Mouse (Mus musculus) G1E-ER4 (cell line): Measurements from ENCODE around the gene Rnd2. TPM values are rescaled to one million over a fixed set of nuclear protein-coding genes. Genes with fewer than 3 reads are reported as not detected.

Experiments used
- GATA1 ChIP-seq: IDR thresholded peaks from one replicate; pipeline ENCODE4 v1.8.0; 2012; ENCODE audit warnings: low read length, inconsistent platforms
- polyA plus RNA-seq: library from polyadenylated mRNA; stranded (reverse); fragments of >175 nt; gene quantifications from 2 replicates; pipeline ENCODE4 v1.2.3, GENCODE M21; 2012

The Rnd2 gene
- 33.7 and 44.8 TPM in 2 replicates for polyA plus RNA-seq

DNA sequence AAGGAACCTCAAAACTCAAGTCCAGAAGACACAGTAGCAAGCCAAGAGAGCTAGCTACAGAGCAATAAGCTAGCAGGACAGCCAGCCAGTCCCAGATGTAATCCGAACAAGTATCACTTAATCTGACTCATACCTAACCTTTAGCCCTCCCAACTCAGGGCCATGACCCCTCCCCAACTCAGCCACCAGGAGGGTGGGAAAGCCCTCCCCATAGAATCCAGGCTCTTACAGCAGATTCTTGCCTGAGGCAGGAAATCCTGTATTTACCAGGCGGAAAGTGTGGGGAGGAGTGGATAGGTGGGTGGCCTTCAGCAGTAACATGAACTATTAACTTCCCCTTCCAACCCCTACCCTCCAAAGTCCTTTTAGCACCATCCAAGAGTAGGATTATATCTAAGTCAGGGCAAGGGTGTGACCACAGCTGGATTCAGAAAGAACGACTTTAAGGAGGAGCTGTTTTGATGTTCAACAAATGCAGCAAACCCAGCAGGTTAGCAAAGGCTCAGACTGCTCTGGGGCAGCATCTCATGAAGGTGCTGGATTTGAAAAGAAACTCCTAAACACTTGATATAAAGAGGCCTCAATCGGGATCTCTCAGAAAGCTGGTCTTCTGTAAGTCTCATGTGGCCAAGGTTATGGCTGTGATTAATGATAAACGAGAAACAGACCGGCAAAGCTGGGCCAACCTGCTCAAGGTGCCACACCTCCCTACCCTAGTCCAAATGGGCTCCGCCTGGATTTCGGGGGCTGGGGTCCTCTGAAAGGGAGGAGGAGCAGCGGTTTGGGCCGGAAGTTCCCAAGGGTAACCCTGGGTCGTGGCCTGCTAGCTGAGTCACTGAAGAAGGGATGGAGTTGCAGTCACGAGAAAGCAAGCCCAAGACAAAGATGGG is at the start of gene Rnd2:
Gene Rnd2, plus strand, starts transcription at position 789 of the 890 bp plus-strand sequence.
- TF ChIP-seq GATA1: no peak

DNA sequence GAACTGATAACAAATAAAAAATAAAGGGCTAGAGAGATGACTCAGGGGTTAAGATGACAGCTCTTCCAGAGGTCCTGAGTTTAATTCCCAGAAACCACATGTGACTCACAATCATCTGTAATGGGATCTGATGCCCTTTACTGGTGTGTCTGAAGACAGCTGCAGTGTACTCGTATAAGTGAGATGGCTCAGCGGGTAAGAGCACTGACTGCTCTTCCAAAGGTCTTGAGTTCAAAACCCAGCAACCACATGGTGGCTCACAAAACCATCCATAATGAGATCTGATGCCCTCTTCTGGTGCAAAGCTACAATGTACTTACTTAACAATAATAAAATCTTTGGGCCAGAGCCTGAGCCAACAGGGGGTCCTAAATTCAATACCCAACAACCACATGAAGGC is 49.5 kb upstream of the Rnd2 start:
- TF ChIP-seq GATA1: no peak

DNA sequence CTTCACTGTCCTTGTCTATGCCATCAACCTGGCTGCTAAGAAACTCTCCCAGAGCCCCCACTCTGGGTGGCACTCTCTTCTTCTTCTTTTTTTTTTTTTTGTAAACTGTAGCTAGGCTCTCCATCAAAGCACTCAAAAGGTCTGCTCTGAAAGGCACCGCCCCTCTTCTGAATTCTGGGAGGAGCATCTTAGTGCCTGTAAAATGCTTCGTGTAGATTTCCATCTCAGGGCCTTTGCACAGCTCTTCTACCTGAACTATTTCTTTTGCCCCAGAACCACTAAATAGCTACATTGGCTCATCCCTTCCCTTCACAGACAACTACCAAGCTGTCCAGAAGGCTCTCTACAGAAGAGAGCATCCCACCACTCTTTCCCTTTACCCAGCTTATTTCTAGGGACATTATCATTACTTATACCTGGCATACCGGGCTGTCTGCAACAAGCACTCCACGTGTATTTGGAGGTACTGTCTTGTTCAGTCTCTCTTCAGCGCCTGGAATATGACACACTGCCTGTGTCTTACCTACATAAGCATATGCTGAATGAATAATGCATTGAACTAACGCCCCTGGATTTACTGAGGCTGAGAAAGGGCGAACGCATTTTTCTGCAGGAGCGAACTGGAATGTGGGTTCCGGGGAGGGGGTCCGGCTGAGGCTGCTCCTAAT is 48.2 kb upstream of the Rnd2 start:
- no peak for TF ChIP-seq GATA1

DNA sequence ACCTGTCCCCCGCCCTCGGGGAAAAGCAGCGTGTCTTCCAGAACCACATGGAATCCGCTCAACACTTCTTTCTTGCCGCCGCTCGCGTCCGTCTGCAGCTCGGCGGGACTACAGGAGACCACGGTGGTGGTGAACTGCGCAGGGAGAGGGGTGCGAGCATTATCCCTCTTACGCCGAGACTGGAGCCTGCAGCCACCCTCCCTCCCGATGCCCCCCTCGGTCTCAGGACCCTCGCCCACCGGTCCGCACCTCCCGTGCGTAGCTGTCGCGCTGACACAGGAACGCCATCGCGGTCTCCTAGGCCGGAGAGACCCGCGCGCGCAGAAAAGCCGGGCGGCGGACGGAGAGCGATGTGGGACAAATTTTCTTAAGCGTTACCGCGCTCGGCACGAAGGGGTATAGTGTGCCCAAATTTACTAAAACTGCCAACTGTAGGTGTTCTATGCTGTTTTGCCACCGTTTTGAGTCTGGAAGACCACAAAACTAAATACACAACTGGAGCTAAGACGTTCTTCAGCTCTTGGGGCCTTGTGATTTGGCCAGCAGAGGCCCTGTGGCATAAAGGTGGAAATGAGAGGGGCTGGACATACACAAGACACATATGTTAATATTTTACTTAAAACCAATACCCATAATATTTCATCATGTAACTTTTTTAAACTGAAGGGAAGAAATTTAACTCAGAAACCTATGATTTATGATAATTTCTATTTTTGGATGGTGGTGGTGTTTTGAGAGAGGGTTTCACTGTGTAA is 47.5 kb upstream of the Rnd2 start, which contains the start of gene Aarsd1:
Gene Aarsd1, minus strand, starts transcription at position 515 of the 755 bp plus-strand sequence.
- TF ChIP-seq GATA1: no peak

DNA sequence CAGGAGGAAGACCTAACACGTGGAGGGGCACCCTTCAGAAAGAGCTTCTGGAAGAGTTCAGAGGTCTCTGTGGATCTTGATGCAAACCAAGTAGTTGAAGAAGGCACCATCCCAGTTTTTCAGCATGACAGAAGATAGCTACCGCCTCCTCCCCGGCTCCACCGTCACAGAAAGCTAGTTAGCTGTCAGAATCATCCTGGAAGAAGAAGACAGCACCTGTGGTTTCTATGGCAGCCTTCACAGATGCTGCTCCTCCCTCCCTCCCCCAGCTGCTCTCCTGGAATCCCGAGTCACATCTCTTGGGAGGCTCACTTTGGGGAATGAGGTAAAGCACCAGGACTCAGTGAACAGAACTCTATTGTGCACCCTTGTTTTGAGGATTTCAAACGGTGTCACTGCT is 45.8 kb upstream of the Rnd2 start:
- no peak for TF ChIP-seq GATA1

DNA sequence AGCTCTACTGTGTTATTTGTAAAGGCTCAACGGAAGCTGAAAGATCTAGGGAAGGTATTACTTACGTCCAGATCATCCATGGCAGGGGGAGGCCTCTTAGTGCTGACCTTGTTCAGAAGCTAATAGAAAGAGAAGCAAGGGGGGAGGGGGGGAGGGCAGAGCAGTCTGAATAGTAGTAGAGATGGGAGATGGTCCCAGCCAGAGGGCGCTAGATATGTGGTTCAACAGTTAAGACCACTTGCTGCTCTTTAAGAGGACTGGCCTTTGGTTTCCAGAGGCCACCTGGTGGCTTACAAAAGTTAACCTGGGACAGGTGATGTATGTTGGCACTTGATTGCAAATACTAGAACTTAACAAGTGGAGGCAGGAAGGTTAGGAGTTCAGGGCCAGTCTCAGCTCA is 45.2 kb upstream of the Rnd2 start:
- no peak for TF ChIP-seq GATA1

DNA sequence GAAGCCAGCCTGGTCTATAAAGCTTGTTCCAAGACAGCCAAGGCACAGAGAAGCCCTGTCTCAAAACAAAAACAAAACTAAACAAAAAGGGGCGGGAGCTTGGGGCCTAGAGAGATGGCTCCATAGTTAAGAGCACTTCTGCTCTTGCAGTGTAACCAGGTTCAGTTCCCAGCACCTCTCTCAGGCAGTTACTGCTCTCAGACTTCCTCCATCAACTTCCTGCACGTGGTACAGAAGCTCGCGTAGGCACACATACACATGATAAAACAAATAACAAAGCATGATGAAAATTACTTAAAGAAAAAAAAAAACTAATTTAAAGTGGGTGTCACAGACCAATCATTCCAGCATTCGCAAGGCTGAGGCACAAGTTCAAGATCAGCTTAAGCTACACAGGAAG is 44.7 kb upstream of the Rnd2 start:
- TF ChIP-seq GATA1: no peak

DNA sequence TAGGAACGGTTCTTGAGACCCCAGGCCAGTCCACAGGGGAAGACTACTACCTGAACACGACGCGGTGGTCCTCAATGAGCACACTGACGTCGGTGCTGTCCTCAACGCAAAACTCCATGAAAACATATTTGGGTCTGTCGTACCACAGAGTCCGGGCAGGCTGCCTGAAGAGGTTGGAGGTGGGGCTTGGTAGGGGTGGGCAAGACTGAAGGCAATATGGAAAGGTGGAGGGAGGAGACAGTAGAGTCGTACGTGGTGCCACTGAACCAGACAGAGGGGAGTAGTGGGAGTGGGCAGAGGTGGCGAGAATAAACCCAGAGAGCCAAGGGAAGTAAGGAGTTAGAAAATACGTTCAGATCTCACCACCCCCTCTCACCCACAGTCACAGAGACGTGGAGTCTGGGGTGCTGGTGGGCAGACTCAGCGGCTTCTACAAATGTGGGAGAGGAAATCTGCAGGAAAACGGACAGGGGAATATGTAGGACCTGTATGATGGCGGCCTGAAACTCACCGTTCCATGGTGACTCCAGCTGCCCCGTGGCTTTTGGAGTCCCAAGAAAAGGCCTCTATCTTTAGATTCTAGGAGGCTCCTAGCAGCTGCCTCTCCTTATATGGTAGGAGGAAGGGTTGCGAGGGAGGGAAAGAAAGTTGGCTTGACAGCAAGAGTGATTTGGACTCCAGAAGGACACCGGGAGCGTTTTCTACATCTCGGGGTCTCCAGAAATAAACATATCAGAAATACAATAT is 40.5 kb upstream of the Rnd2 start, which contains the start of gene Gm27029:
Gene Gm27029, minus strand, starts transcription at position 692 of the 747 bp plus-strand sequence.
- no peak for TF ChIP-seq GATA1

DNA sequence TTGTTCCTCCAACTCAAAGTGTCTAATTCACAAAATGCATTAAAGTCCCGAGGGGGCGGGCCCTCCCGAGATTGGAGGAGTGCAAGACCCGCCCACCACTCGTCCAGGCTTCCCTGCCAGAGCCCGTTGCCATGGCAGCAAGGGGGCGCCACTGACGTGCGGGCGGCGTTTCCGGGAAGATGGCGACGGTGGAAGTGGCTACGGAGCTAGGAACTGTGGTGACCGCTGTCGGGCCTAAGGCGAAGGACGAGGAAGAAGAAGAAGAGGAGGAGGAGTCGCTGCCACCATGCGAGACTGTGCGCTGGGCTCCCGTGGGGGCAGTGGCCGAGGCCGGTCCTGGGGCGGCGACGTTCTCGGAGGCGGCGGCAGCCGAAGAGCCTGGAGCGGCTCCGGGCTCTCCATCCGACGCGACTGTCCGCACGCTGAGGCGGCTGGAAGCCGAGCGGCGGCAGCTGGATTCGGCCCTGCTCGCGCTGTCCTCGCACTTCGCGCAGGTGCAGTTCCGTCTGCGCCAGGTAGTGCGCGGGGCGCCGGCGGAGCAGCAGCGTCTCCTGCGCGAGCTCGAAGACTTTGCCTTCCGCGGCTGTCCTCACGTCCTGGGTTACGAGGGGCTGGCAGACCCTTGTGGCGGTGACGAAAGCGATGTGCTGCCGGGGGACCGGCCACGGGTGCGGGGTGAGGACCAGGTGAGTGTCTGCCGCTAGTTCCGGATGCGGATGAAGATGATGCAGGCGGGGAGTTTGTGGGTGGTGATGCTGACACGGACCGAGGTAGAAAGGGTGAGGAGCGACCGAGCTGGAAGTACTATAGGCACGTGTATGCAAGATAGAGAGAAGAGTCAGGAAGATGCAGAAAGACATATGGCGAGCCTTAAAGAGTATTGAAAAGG is 39.6 kb upstream of the Rnd2 start, which contains the start of the genes Rundc1 and Ptges3l:
Gene Rundc1, plus strand, starts transcription at position 161 of the 889 bp plus-strand sequence.
Gene Ptges3l, minus strand, starts transcription at position 409 of the 889 bp plus-strand sequence.
- TF ChIP-seq GATA1: no peak

DNA sequence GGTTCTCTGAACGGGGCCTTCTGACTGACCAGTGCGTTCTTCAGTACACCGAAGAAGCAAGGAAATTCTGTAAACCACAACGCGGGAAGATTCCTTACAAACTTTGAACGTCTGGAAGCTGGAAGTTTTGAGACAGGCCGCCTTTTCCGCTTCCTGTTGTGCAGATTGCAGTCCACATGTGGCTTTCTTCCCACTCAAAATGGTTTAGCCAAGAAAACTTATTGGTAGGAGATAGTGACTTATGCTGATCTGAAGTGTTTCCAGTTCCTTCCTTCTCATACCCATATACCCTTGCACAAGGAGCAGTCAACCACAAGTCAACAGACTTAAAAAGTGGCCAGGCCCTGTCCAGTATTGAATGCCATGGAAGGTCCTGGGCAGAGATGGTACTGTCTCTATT is 38.6 kb upstream of the Rnd2 start:
- TF ChIP-seq GATA1: no peak

DNA sequence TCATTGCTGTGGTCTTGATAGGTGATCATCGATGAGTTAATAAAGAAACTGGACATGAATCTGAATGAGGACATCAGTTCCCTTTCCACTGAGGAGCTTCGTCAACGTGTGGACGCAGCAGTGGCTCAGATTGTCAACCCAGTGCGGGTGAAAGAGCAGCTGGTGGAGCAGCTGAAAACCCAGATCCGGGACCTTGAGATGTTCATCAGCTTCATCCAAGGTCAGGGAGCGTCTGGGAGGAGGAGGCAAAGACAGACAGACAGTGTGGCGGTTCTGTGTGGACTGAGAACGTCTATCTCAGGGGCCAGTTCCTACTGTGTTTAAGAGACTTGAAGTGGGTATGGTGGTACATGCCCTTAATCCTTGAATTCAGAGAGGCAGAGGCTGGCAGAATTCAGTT is 33.5 kb upstream of the Rnd2 start:
- TF ChIP-seq GATA1: no peak

DNA sequence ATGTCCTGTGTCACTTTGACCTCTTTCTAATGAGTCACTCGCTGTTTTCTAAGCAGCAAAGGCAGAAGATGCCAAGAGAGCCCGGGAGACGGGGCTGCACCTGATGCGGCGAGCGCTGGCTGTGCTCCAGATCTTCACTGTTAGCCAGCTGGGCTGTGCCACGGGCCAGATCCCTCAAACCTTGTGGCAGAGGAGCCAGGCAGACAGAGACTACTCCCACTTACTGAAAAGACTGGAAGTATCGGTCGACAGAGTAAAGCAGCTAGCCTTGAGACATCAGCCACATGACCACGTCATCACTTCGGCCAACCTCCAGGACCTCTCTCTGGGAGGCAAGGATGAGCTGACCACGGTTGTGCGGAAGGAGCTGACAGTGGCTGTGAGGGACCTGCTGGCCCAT is 31.4 kb upstream of the Rnd2 start:
- TF ChIP-seq GATA1: no peak

DNA sequence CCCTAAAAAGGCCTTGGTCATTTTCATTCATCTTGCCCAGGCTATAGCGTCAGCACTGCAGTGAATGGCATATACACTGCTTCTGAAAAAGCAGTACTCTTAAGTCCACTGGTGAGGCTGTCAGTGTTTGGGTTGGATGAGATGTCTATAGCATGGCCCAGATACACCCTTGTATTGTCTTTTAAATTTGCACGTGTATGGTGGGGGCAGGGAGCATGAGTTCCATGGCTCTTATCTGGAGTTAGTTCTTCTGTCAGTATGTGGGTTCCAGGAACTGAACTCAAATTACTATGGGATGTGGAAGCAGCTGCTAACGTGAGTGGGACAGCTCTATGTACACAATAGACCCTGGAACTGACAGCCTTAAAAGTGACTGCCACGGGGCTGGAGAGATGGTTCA is 29.0 kb upstream of the Rnd2 start:
- no peak for TF ChIP-seq GATA1

DNA sequence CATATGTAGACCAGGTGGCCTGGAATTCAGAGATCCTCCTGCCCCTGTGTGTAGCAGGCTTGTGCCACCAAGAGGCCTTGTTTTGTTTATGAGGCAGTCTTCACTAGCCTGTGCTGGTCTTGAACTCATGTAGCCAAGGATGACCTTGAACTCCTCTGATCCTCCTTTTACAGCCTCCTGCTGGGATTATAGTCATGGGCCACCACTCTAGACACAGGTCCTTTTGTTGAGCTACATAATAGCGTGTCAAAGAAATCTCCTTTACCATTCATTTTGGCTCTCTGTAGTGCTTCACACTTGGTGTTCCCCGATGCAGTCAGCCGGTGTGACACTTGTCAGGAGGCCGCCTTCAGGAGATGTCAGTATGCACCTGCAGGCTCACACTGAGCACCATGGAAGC is 27.9 kb upstream of the Rnd2 start:
- TF ChIP-seq GATA1: no peak
